19 mouse cellular contexts compared by ENCODE assay signal in genomic region chr7:57000585-57001261, GRCm38 (mm10).
"Had no signal": no experiment of that assay in that cellular context is flagged by ENCODE, and none has a peak within 500 bp of the region (broad histone marks: within the 10 kb centered on the region; RNA-seq: fewer than 3 reads in every experiment).

No protein-coding gene starts in this region.

- H3K9ac ChIP-seq: liver, embryonic 13.5 days; midbrain, embryonic 12.5 days; midbrain, embryonic 15.5 days; neural tube, embryonic 12.5 days; neural tube, embryonic 15.5 days had no signal

- H3K9me3 ChIP-seq: liver, embryonic 13.5 days; midbrain, embryonic 12.5 days; midbrain, embryonic 15.5 days; neural tube, embryonic 15.5 days had no signal

- H3K4me3 ChIP-seq: layer of hippocampus, adult 2 months; liver, embryonic 13.5 days; midbrain, embryonic 12.5 days; midbrain, embryonic 15.5 days; neural tube, embryonic 12.5 days; neural tube, embryonic 15.5 days had no signal

- H3K27ac ChIP-seq: layer of hippocampus, adult 2 months; liver, embryonic 13.5 days; macrophage; midbrain, embryonic 12.5 days; midbrain, embryonic 15.5 days; neural tube, embryonic 12.5 days; neural tube, embryonic 15.5 days; stomach, postnatal 0 days had no signal

- DNase-seq: kidney, adult 18-20 months; kidney, adult 9 months; kidney, postnatal 25 days; layer of hippocampus, adult 9-11 months; liver, embryonic 13.5 days; right cerebral cortex, adult 18-20 months; right cerebral cortex, postnatal 14 days; right cerebral cortex, postnatal 4 days; thymus, adult 2 months; thymus, postnatal 14 days; thymus, postnatal 4 days had no signal

- H3K36me3 ChIP-seq: liver, embryonic 13.5 days; midbrain, embryonic 12.5 days; midbrain, embryonic 15.5 days; neural tube, embryonic 12.5 days; neural tube, embryonic 15.5 days had no signal

- H3K4me2 ChIP-seq: liver, embryonic 13.5 days; midbrain, embryonic 12.5 days; midbrain, embryonic 15.5 days; neural tube, embryonic 12.5 days; neural tube, embryonic 15.5 days had no signal

- ATAC-seq: intestine, embryonic 16.5 days; midbrain, embryonic 15.5 days had no signal

- H3K4me1 ChIP-seq: liver, embryonic 13.5 days; midbrain, embryonic 12.5 days; midbrain, embryonic 15.5 days; neural tube, embryonic 12.5 days; neural tube, embryonic 15.5 days had no signal

- H3K27me3 ChIP-seq: liver, embryonic 13.5 days; midbrain, embryonic 12.5 days; midbrain, embryonic 15.5 days; neural tube, embryonic 12.5 days; neural tube, embryonic 15.5 days had no signal
